Comparison of ENCODE assay signal across 9 mouse cellular contexts in genomic region chr13:81944469-81944868, GRCm38 (mm10).
DNase-seq lines count a peak whose midpoint lies in the region; ATAC-seq and TF ChIP-seq lines count a peak whose summit lies in the region.
"Had no signal": no experiment of that assay in that cellular context is flagged by ENCODE, and none has a peak within 500 bp of the region (broad histone marks: within the 10 kb centered on the region; RNA-seq: fewer than 3 reads in every experiment).

No protein-coding gene starts in this region.

- peak overlapping the region; percentile 48 for H3K4me2 ChIP-seq in lung, postnatal 0 days (replicated peaks; ENCODE audit: low read depth, low read length)
- peak overlapping the region; percentile 47 for H3K4me2 ChIP-seq in limb, embryonic 12.5 days
- H3K4me2 ChIP-seq in stomach, embryonic 16.5 days (ENCODE audit: low read depth, low read length), result peak overlapping the region; percentile 47
- H3K4me2 ChIP-seq: liver, embryonic 15.5 days had no signal

- no peaks in the 10 kb centered on the region for H3K27me3 ChIP-seq in lung, postnatal 0 days (replicated peaks; ENCODE audit: insufficient read depth, low read length)
- no peaks in the 10 kb centered on the region for H3K27me3 ChIP-seq in limb, embryonic 12.5 days
- no peaks in the 10 kb centered on the region for H3K27me3 ChIP-seq in stomach, embryonic 16.5 days (ENCODE audit: control insufficient read depth, insufficient read depth, low read length)
- H3K27me3 ChIP-seq: liver, embryonic 15.5 days had no signal

- H3K9ac ChIP-seq in lung, postnatal 0 days (replicated peaks; ENCODE audit: low read depth), result no peak overlapping the region
- H3K9ac ChIP-seq in limb, embryonic 12.5 days (replicated peaks), result no peak overlapping the region
- H3K9ac ChIP-seq in stomach, embryonic 16.5 days (ENCODE audit: low read length), result no peak overlapping the region
- H3K9ac ChIP-seq: liver, embryonic 15.5 days had no signal

- H3K27ac ChIP-seq in lung, postnatal 0 days (ENCODE audit: low read length), result no peak overlapping the region
- no peak overlapping the region for H3K27ac ChIP-seq in limb, embryonic 12.5 days
- no peak overlapping the region for H3K27ac ChIP-seq in stomach, embryonic 16.5 days (ENCODE audit: low read length)
- H3K27ac ChIP-seq: liver, embryonic 15.5 days had no signal

- peak; percentile 3 for DNase-seq in cerebellum, adult 9-10 months
- DNase-seq in cerebellum, adult 9-11 months, result no peak
- no peak for DNase-seq in lung, postnatal 0 days (ENCODE audit: low spot score)
- no peak for DNase-seq in lung, postnatal 4 days
- no peak for DNase-seq in adrenal gland, adult 8-10 months
- no peak for DNase-seq in left cerebral cortex, postnatal 25 days (ENCODE audit: low spot score in 2 of 2)

- intact Hi-C loops in left cerebral cortex, postnatal 25 days (cut with DNase I), result loop anchor here (2.0 to 10.0 kb wide), 11 partner anchors 157 to 1770 kb away; no protein-coding TSS in a partner anchor

- TF ChIP-seq CTCF in lung, postnatal 0 days (IDR thresholded peaks at IDR 0.05), result no peak

- no peaks in the 10 kb centered on the region for H3K4me1 ChIP-seq in lung, postnatal 0 days (ENCODE audit: insufficient read depth, low read depth, low read length)
- no peaks in the 10 kb centered on the region; the same call in 1 of the 2 replicates for H3K4me1 ChIP-seq in limb, embryonic 12.5 days (replicated peaks)
- 0 out of 2 replicates have a peak, but pooled peaks cover 4% of the 10 kb centered on the region for H3K4me1 ChIP-seq in stomach, embryonic 16.5 days (ENCODE audit: control insufficient read depth, insufficient read depth, low read length)
- H3K4me1 ChIP-seq: liver, embryonic 15.5 days had no signal

- no peak for TF ChIP-seq EP300 in lung, postnatal 0 days (IDR thresholded peaks at IDR 0.05)

- H3K9me3 ChIP-seq in lung, postnatal 0 days (ENCODE audit: low read length), result no peaks in the 10 kb centered on the region
- H3K9me3 ChIP-seq in limb, embryonic 12.5 days, result no peaks in the 10 kb centered on the region
- no peaks in the 10 kb centered on the region for H3K9me3 ChIP-seq in stomach, embryonic 16.5 days (replicated peaks; ENCODE audit: control insufficient read depth, low read length)
- H3K9me3 ChIP-seq: liver, embryonic 15.5 days had no signal

- 39% methylated on average over 6 of the region's 6 CpGs for WGBS in lung, postnatal 0 days
- WGBS in limb, embryonic 12.5 days, result 48% methylated on average over 6 of the region's 6 CpGs
- 42% methylated on average over 6 of the region's 6 CpGs for WGBS in stomach, embryonic 16.5 days

- ATAC-seq in lung, postnatal 0 days, result no peak
- peak; percentile 66 for ATAC-seq in limb, embryonic 12.5 days (ENCODE audit: insufficient number of reproducible peaks, insufficient read depth, low FRiP score, low TSS enrichment, low read depth)
- no peak for ATAC-seq in stomach, embryonic 16.5 days (ENCODE audit: insufficient read depth, low FRiP score)

- H3K4me3 ChIP-seq in lung, postnatal 0 days (ENCODE audit: low read depth, low read length), result no peak overlapping the region
- H3K4me3 ChIP-seq in limb, embryonic 12.5 days (replicated peaks), result peak overlapping the region; percentile 13; the same call in 1 of the 2 replicates
- peak overlapping the region; percentile 32 for H3K4me3 ChIP-seq in stomach, embryonic 16.5 days (replicated peaks; ENCODE audit: low read length)
- H3K4me3 ChIP-seq: liver, embryonic 15.5 days had no signal

- H3K36me3 ChIP-seq in lung, postnatal 0 days (ENCODE audit: insufficient read depth, low read length), result no peaks in the 10 kb centered on the region
- no peaks in the 10 kb centered on the region for H3K36me3 ChIP-seq in limb, embryonic 12.5 days
- no peaks in the 10 kb centered on the region for H3K36me3 ChIP-seq in stomach, embryonic 16.5 days (ENCODE audit: control insufficient read depth, insufficient read depth, low read length)
- H3K36me3 ChIP-seq: liver, embryonic 15.5 days had no signal
